Mouse (Mus musculus): Measurements from ENCODE around the gene C8a.

DNA sequence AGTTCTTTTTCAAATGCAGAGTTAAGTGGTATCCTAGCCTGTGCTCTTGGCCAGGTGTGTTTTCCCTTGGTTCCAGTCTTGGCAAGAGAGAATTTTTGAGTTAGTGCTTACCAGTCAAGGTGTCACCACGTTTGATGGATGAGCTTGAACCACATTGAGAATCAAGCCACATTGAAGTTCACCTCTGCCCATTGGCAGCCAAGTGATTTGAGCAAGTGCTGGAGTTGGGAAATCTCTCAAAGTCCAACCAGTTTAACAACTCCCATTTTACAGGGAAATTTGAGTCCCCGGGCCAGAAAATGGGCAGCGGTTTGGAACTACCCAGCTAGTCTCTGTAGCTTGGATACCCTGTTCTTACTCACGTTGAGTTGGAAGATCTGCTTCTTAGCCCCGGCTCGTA is 41.8 kb upstream of the C8a start:
- no peak for TF ChIP-seq POLR2A (IDR thresholded peaks at IDR 0.05; ENCODE audit: borderline replicate concordance, low read depth, low read length)
- TF ChIP-seq CTCF (IDR thresholded peaks at IDR 0.05; ENCODE audit: low read depth, low read length) = no peak
